Mouse (Mus musculus) forebrain, embryonic 16.5 days (tissue): ENCODE results near the gene Mrpl19. TPM values are rescaled to one million over a fixed set of nuclear protein-coding genes. Genes with fewer than 3 reads are reported as not detected.

Source experiments
- ATAC-seq: fragments of 200-750 bp; cut with Nextera tagmentation; 2 replicates; pipeline ENCODE4 v1.8.0; 2017; ENCODE audit warnings: mild to moderate bottlenecking, moderate library complexity
- H3K27ac ChIP-seq: fragments of 300-500 bp; sonication (generic); 2 replicates; pipeline ENCODE4 v1.5.1; 2014; ENCODE audit warnings: low read length, control low read depth
- H3K27me3 ChIP-seq: fragments of 300-500 bp; sonication (generic); replicated peaks from 2 replicates; pipeline ENCODE4 v1.6.1; 2014; ENCODE audit warnings: low read length; ENCODE audit not compliant: control insufficient read depth, insufficient read depth
- H3K36me3 ChIP-seq: fragments of 300-500 bp; sonication (generic); 2 replicates; pipeline ENCODE4 v1.6.1; 2014; ENCODE audit not compliant: control insufficient read depth, insufficient read depth
- H3K4me1 ChIP-seq: fragments of 300-500 bp; sonication (generic); replicated peaks from 2 replicates; pipeline ENCODE4 v1.6.1; 2014; ENCODE audit warnings: low read length; ENCODE audit not compliant: control insufficient read depth, insufficient read depth
- H3K4me2 ChIP-seq: fragments of 300-500 bp; sonication (generic); 2 replicates; pipeline ENCODE4 v1.6.1; 2014; ENCODE audit warnings: mild to moderate bottlenecking, low read length, control low read depth
- H3K4me3 ChIP-seq: fragments of 300-500 bp; sonication (generic); replicated peaks from 2 replicates; pipeline ENCODE4 v1.5.1; 2014; ENCODE audit warnings: mild to moderate bottlenecking, low read length, control low read depth
- H3K9ac ChIP-seq: fragments of 300-500 bp; sonication (generic); replicated peaks from 2 replicates; pipeline ENCODE4 v1.6.1; 2014; ENCODE audit warnings: low read depth, low read length, control low read depth
- H3K9me3 ChIP-seq: fragments of 300-500 bp; sonication (generic); 2 replicates; pipeline ENCODE4 v1.6.1; 2016; ENCODE audit warnings: low read length; ENCODE audit not compliant: control insufficient read depth
- WGBS: fragments of 180-500 bp; shearing (Covaris S2); extraction: QIAGEN DNeasy Blood & Tissue Kit; methylation state at CpG from one replicate; pipeline ENCODE4 v1.1.7; 2014; 5-methylcytosine and 5-hydroxymethylcytosine counted together
- polyA plus RNA-seq: library from polyadenylated mRNA; unstranded; fragments of >200 nt; fragmentation: Nextera tagmentation; extraction: Ambion mirVana; gene quantifications from 2 replicates; pipeline ENCODE4 v1.2.1, GENCODE M21; 2015

Mrpl19 gene
- polyA plus RNA-seq, 1 experiment from 2014 or later: 40.0 TPM

GRCm38 (mm10) chr6:81944432-81944831, 21.3 kb downstream of the Mrpl19 start:
- H3K9ac ChIP-seq: no peak overlapping the region
- H3K36me3 ChIP-seq: peaks cover 24% of the 10 kb centered on the region
- H3K27me3 ChIP-seq: no peaks in the 10 kb centered on the region
- H3K4me3 ChIP-seq: no peak overlapping the region
- 94% methylated on average over 3 of the region's 3 CpGs for WGBS
- H3K4me1 ChIP-seq: no peaks in the 10 kb centered on the region
- no peak for ATAC-seq
- no peaks in the 10 kb centered on the region for H3K9me3 ChIP-seq
- no peak overlapping the region for H3K4me2 ChIP-seq
- H3K27ac ChIP-seq: no peak overlapping the region

GRCm38 (mm10) chr6:81943281-81943680, 22.5 kb downstream of the Mrpl19 start:
- WGBS: 100% methylated on average over 2 of the region's 2 CpGs

GRCm38 (mm10) chr6:81941718-81942117, 24.0 kb downstream of the Mrpl19 start:
- H3K36me3 ChIP-seq: peaks cover 21% of the 10 kb centered on the region
- ATAC-seq: no peak
- 90% methylated on average over 5 of the region's 5 CpGs for WGBS

More at GRCm38 (mm10) chr6:81943281-81943680, 22.5 kb downstream of the Mrpl19 start:
- no peak for ATAC-seq
- H3K4me2 ChIP-seq: no peak overlapping the region
- no peaks in the 10 kb centered on the region for H3K4me1 ChIP-seq
- no peak overlapping the region for H3K4me3 ChIP-seq
- peaks cover 19% of the 10 kb centered on the region for H3K36me3 ChIP-seq
- H3K9ac ChIP-seq: no peak overlapping the region
- H3K9me3 ChIP-seq: no peaks in the 10 kb centered on the region
- no peaks in the 10 kb centered on the region for H3K27me3 ChIP-seq
- H3K27ac ChIP-seq: no peak overlapping the region

GRCm38 (mm10) chr6:81933281-81933680, 32.5 kb downstream of the Mrpl19 start:
- Histone ChIP-seq H3K27ac (no peak overlapping the region), H3K4me3 (no peak overlapping the region), H3K4me1 (no peaks in the 10 kb centered on the region), H3K9ac (no peak overlapping the region), H3K27me3 (no peaks in the 10 kb centered on the region), H3K9me3 (no peaks in the 10 kb centered on the region), H3K36me3 (peaks cover 43% of the 10 kb centered on the region), H3K4me2 (no peak overlapping the region)
- no peak for ATAC-seq
- WGBS: 98% methylated on average over 3 of the region's 3 CpGs

More at GRCm38 (mm10) chr6:81941718-81942117, 24.0 kb downstream of the Mrpl19 start:
- Histone ChIP-seq H3K9me3 (no peaks in the 10 kb centered on the region), H3K9ac (no peak overlapping the region), H3K27ac (no peak overlapping the region), H3K4me3 (no peak overlapping the region), H3K4me1 (no peaks in the 10 kb centered on the region), H3K27me3 (no peaks in the 10 kb centered on the region), H3K4me2 (no peak overlapping the region)

GRCm38 (mm10) chr6:81929402-81929801, 36.4 kb downstream of the Mrpl19 start:
- H3K4me1 ChIP-seq: peaks cover 7% of the 10 kb centered on the region

GRCm38 (mm10) chr6:81924304-81924703, 41.5 kb downstream of the Mrpl19 start:
- Histone ChIP-seq H3K27me3 (no peaks in the 10 kb centered on the region), H3K9ac (peak overlapping the region; percentile 84), H3K4me1 (peaks cover 11% of the 10 kb centered on the region), H3K27ac (no peak overlapping the region), H3K36me3 (peaks cover 2% of the 10 kb centered on the region; the same call in 1 of the 2 replicates), H3K4me2 (peak overlapping the region; percentile 60), H3K4me3 (peak overlapping the region; percentile 69), H3K9me3 (no peaks in the 10 kb centered on the region)
- WGBS: 11% methylated on average over 5 of the region's 5 CpGs
- 0 out of 2 replicates have a peak, but pooled peaks have one; percentile 29 for ATAC-seq

More at GRCm38 (mm10) chr6:81929402-81929801, 36.4 kb downstream of the Mrpl19 start:
- Histone ChIP-seq H3K9ac (no peak overlapping the region), H3K9me3 (no peaks in the 10 kb centered on the region), H3K4me2 (no peak overlapping the region), H3K36me3 (peaks cover 30% of the 10 kb centered on the region), H3K27me3 (no peaks in the 10 kb centered on the region), H3K4me3 (no peak overlapping the region), H3K27ac (no peak overlapping the region)
- 88% methylated on average over 4 of the region's 4 CpGs for WGBS
- ATAC-seq: no peak

GRCm38 (mm10) chr6:81923523-81924142, 42.1 kb downstream of the Mrpl19 start, which contains the start of gene Gcfc2:
TSS of gene Gcfc2 (plus strand) at chr6:81923669.
- H3K9me3 ChIP-seq: no peaks in the 10 kb centered on the region
- H3K4me2 ChIP-seq: peak within 1 kb of the TSS; percentile 60
- no peak within 1 kb of the TSS for H3K27ac ChIP-seq
- H3K27me3 ChIP-seq: no peaks in the 10 kb centered on the region
- H3K4me3 ChIP-seq: peak within 1 kb of the TSS; percentile 69
- ATAC-seq: peak; percentile 97
- WGBS: under 1% methylated on average over 56 of the region's 56 CpGs
- peaks cover 11% of the 10 kb centered on the region for H3K4me1 ChIP-seq
- H3K9ac ChIP-seq: peak within 1 kb of the TSS; percentile 84
- peaks cover 2% of the 10 kb centered on the region; the same call in 1 of the 2 replicates for H3K36me3 ChIP-seq

GRCm38 (mm10) chr6:81912177-81912576, 53.6 kb downstream of the Mrpl19 start:
- Histone ChIP-seq H3K9ac (no peak overlapping the region), H3K4me3 (no peak overlapping the region), H3K4me2 (no peak overlapping the region), H3K27me3 (no peaks in the 10 kb centered on the region), H3K9me3 (no peaks in the 10 kb centered on the region), H3K36me3 (no peaks in the 10 kb centered on the region), H3K27ac (no peak overlapping the region), H3K4me1 (no peaks in the 10 kb centered on the region)
- 61% methylated on average over 3 of the region's 3 CpGs for WGBS
- ATAC-seq: no peak

GRCm38 (mm10) chr6:81911713-81912112, 54.0 kb downstream of the Mrpl19 start:
- ATAC-seq: no peak
- Histone ChIP-seq H3K4me1 (no peaks in the 10 kb centered on the region), H3K27me3 (no peaks in the 10 kb centered on the region), H3K4me2 (no peak overlapping the region), H3K9ac (no peak overlapping the region), H3K36me3 (no peaks in the 10 kb centered on the region), H3K27ac (no peak overlapping the region), H3K9me3 (no peaks in the 10 kb centered on the region), H3K4me3 (no peak overlapping the region)
- WGBS: 71% methylated on average over 4 of the region's 4 CpGs
